Mouse (Mus musculus) neutrophil, adult 5-6 weeks (primary cell): Measurements from ENCODE around the gene Med12. TPM values are rescaled to one million over a fixed set of nuclear protein-coding genes. Genes with fewer than 3 reads are reported as not detected.

Experiments
- ATAC-seq: fragments of 151-379, 151-347 bp; 2 replicates; pipeline ENCODE4 v1.8.0; 2017; ENCODE audit warnings: mild to moderate bottlenecking, moderate TSS enrichment; ENCODE audit not compliant: insufficient number of reproducible peaks, poor library complexity, low FRiP score, severe bottlenecking; ENCODE audit errors: extremely low read depth
- total RNA-seq: library from RNA; stranded (forward); fragments of 200-1000 nt; gene quantifications from 2 replicates; pipeline ENCODE4 v1.2.3, GENCODE M21; 2017

Med12 gene
- total RNA-seq, 1 experiment from 2014 or later = 91.4 TPM

DNA sequence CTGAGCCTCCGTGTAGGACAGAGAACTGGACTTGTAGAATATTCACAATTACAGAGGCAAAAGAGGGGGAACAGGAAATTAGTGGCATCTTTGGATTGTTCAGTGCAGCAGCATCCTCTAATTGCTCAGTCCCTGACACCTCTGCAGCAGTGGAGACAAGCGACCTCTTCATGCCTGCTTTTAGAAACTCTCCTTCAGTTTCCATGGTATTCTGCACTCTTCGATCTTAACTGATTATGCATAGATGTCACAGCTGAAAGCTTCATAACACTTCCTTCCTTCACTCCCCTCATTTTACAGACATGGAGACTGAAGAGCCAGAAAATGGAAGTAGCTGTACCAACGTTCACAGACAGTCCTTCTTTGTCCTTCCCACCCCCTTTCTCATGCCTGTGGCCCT, 72.6 kb downstream of the Med12 start:
- no peak for ATAC-seq

Other genes with a start within 250 kb of the Med12 start
- not detected in 2 replicates for gene Tex11, start 214.4 kb upstream of the Med12 start, total RNA-seq
- gene Slc7a3, start 188.0 kb upstream of the Med12 start, total RNA-seq = 0.35 and 0.61 TPM in 2 replicates
- gene Snx12, start 51.5 kb upstream of the Med12 start, total RNA-seq = 21.5 and 30.0 TPM in 2 replicates
- 28.5 and 28.7 TPM in 2 replicates for gene Foxo4, start 19.5 kb upstream of the Med12 start, total RNA-seq
- gene Gm614, start 10.0 kb upstream of the Med12 start, total RNA-seq = 20.3 and 21.4 TPM in 2 replicates
- gene Il2rg, start 5.8 kb upstream of the Med12 start, total RNA-seq = 229 and 259 TPM in 2 replicates
- gene Gm20489, start 5.0 kb upstream of the Med12 start, total RNA-seq = not detected in 2 replicates
- gene Nlgn3, start 25.1 kb downstream of the Med12 start, total RNA-seq = not detected in 2 replicates
- gene Gjb1, start 102.3 kb downstream of the Med12 start, total RNA-seq = not detected in 2 replicates
- gene Zmym3, start 146.8 kb downstream of the Med12 start, total RNA-seq = 24.4 and 26.3 TPM in 2 replicates
- 305 and 325 TPM in 2 replicates for gene Nono, start 155.3 kb downstream of the Med12 start, total RNA-seq
- 3.3 and 8.8 TPM in 2 replicates for gene Itgb1bp2, start 175.1 kb downstream of the Med12 start, total RNA-seq